Mouse (Mus musculus) lung, postnatal 0 days (tissue): ENCODE measurements at regions not wholly inside any gene's neighbourhood (a gene's known extent, or its start where the extent isn't known, plus 50 kb on each side); places are given as distances from the start of the nearest gene placed in this dataset.

Experiments
- CTCF ChIP-seq: IDR thresholded peaks from 2 replicates; pipeline ENCODE4 v1.5.1; 2016; ENCODE audit warnings: antibody characterized with exemption, mild to moderate bottlenecking
- EP300 ChIP-seq: IDR thresholded peaks from 2 replicates; pipeline ENCODE4 v1.6.1; 2016; ENCODE audit warnings: antibody characterized with exemption, mild to moderate bottlenecking, control low read depth

- TF ChIP-seq CTCF (no peak), EP300 (no peak)
Observed at GRCm38 (mm10) chr10:98485751-98486681, 428.2 kb upstream of the Atp2b1 start.
